Mouse (Mus musculus): Measurements from ENCODE around the gene Eml1. TPM values are rescaled to one million over a fixed set of nuclear protein-coding genes. Genes with fewer than 3 reads are reported as not detected.
A peak's percentile ranks its signal among the peaks of the same experiment; 100 is the strongest.

The Eml1 gene
- polyA plus RNA-seq, 1 experiment from 2014 or later, result 57.4 TPM

DNA sequence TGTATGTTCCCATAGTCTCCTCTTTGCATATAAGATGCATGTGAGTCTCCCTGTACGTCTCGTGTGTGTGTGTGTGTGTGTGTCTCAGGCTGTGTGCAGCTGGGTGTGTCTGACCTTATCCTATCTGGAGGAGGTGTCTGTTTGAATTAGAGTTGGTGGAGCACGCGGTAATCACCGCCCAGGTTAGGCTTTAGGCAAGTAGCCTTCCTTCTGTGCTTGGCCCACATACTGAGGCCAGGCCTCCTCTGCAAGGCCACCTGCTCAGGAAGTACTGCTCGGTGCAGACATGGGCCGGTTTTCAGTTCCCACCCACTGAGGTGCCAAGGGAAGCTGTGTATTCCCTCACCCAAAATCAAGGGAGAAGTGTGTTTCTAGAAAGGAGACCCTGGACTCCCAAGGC, 4.9 kb upstream of the Eml1 start:
- H3K9ac ChIP-seq (ENCODE audit: low read depth, low read length), result no peak overlapping the region
- no peak overlapping the region for H3K4me2 ChIP-seq (ENCODE audit: low read length)
- no peaks in the 10 kb centered on the region for H3K36me3 ChIP-seq (ENCODE audit: control insufficient read depth, insufficient read depth, low read length)
- H3K27me3 ChIP-seq (ENCODE audit: control insufficient read depth, insufficient read depth, low read depth, low read length), result no peaks in the 10 kb centered on the region
- no peaks in the 10 kb centered on the region for H3K9me3 ChIP-seq (replicated peaks; ENCODE audit: control insufficient read depth, low read length, poor library complexity, severe bottlenecking)
- no peak overlapping the region for H3K27ac ChIP-seq (ENCODE audit: low read length)
- peaks cover 2% of the 10 kb centered on the region; the same call in 1 of the 2 replicates for H3K4me1 ChIP-seq (ENCODE audit: control insufficient read depth, insufficient read depth, low read length)
- ATAC-seq, result no peak
- no peak overlapping the region for H3K4me3 ChIP-seq (ENCODE audit: low read depth, low read length)
- 81% methylated on average over 7 of the region's 7 CpGs for WGBS

GRCm38 (mm10) chr12:108367909-108368308, 2.8 kb upstream of the Eml1 start:
- Histone ChIP-seq H3K9me3 (replicated peaks; ENCODE audit: control insufficient read depth, low read length, poor library complexity, severe bottlenecking) (no peaks in the 10 kb centered on the region), H3K36me3 (ENCODE audit: control insufficient read depth, insufficient read depth, low read length) (no peaks in the 10 kb centered on the region), H3K9ac (ENCODE audit: low read depth, low read length) (no peak overlapping the region), H3K4me2 (ENCODE audit: low read length) (no peak overlapping the region), H3K27ac (ENCODE audit: low read length) (no peak overlapping the region), H3K4me3 (ENCODE audit: low read depth, low read length) (no peak overlapping the region), H3K4me1 (ENCODE audit: control insufficient read depth, insufficient read depth, low read length) (peaks cover 2% of the 10 kb centered on the region; the same call in 1 of the 2 replicates), H3K27me3 (ENCODE audit: control insufficient read depth, insufficient read depth, low read depth, low read length) (no peaks in the 10 kb centered on the region)
- WGBS, result 88% methylated on average over 2 of the region's 2 CpGs
- ATAC-seq, result no peak

- Histone ChIP-seq H3K4me3 (ENCODE audit: low read depth, low read length) (no peak overlapping the region), H3K4me2 (ENCODE audit: low read length) (no peak overlapping the region), H3K27me3 (ENCODE audit: control insufficient read depth, insufficient read depth, low read depth, low read length) (no peaks in the 10 kb centered on the region), H3K9me3 (replicated peaks; ENCODE audit: control insufficient read depth, low read length, poor library complexity, severe bottlenecking) (no peaks in the 10 kb centered on the region), H3K9ac (ENCODE audit: low read depth, low read length) (no peak overlapping the region), H3K27ac (ENCODE audit: low read length) (no peak overlapping the region), H3K4me1 (ENCODE audit: control insufficient read depth, insufficient read depth, low read length) (peaks cover under 1% of the 10 kb centered on the region; the same call in 1 of the 2 replicates), H3K36me3 (ENCODE audit: control insufficient read depth, insufficient read depth, low read length) (no peaks in the 10 kb centered on the region)
- WGBS, result 56% methylated on average over 5 of the region's 5 CpGs
- ATAC-seq, result no peak
Observed at GRCm38 (mm10) chr12:108368921-108369320, 1.8 kb upstream of the Eml1 start.

DNA sequence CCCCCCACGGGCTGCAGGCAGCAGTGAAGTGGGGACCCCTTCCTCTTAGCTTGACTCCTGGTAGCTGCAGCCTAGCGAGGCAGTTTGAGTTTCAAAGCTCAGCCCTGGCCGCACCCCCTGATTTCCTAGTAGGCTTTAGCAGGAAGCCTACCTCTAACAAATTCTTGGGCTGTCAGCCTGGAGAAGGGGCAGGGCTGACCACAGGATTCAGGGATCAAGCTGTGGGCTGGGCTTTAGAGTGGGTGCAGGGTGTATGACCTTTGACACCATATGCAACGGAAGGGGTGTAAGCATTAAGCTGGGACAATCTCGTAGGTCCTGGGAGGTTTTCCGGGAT, 640 bp downstream of the Eml1 start:
- H3K9me3 ChIP-seq (replicated peaks; ENCODE audit: control insufficient read depth, low read length, poor library complexity, severe bottlenecking), result no peaks in the 10 kb centered on the region
- H3K4me2 ChIP-seq (ENCODE audit: low read length), result no peak overlapping the region
- 69% methylated on average over 6 of the region's 6 CpGs for WGBS
- H3K27ac ChIP-seq (ENCODE audit: low read length), result no peak overlapping the region
- no peak for ATAC-seq
- H3K4me1 ChIP-seq (ENCODE audit: control insufficient read depth, insufficient read depth, low read length), result no peaks in the 10 kb centered on the region
- H3K27me3 ChIP-seq (ENCODE audit: control insufficient read depth, insufficient read depth, low read depth, low read length), result no peaks in the 10 kb centered on the region
- H3K36me3 ChIP-seq (ENCODE audit: control insufficient read depth, insufficient read depth, low read length), result no peaks in the 10 kb centered on the region
- H3K9ac ChIP-seq (ENCODE audit: low read depth, low read length), result no peak overlapping the region
- no peak overlapping the region for H3K4me3 ChIP-seq (ENCODE audit: low read depth, low read length)

DNA sequence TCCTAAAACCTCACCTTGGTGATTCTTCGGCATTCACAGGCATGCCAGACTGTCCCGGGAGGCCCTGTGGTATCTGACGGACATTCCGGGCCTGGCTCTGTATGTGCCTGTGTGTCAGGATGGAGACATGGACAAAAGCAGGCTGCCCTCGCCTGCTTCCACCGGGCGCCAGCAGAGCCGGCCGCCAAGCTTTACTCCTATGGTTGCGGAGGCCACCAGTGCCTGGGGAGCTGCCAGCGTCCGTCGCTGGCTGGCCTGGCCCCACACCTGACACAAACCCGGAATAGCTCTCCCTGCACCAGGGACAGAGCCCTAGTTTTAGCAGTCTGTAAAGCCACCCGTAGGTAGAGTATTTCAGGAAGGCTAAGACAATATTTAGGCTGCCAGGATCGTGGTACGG, 1.5 kb downstream of the Eml1 start:
- Histone ChIP-seq H3K9me3 (replicated peaks; ENCODE audit: control insufficient read depth, low read length, poor library complexity, severe bottlenecking) (no peaks in the 10 kb centered on the region), H3K27me3 (ENCODE audit: control insufficient read depth, insufficient read depth, low read depth, low read length) (no peaks in the 10 kb centered on the region), H3K9ac (ENCODE audit: low read depth, low read length) (no peak overlapping the region), H3K4me3 (ENCODE audit: low read depth, low read length) (no peak overlapping the region), H3K4me2 (ENCODE audit: low read length) (no peak overlapping the region), H3K4me1 (ENCODE audit: control insufficient read depth, insufficient read depth, low read length) (no peaks in the 10 kb centered on the region), H3K27ac (ENCODE audit: low read length) (no peak overlapping the region), H3K36me3 (ENCODE audit: control insufficient read depth, insufficient read depth, low read length) (no peaks in the 10 kb centered on the region)
- no peak for ATAC-seq
- WGBS, result 75% methylated on average over 17 of the region's 17 CpGs

DNA sequence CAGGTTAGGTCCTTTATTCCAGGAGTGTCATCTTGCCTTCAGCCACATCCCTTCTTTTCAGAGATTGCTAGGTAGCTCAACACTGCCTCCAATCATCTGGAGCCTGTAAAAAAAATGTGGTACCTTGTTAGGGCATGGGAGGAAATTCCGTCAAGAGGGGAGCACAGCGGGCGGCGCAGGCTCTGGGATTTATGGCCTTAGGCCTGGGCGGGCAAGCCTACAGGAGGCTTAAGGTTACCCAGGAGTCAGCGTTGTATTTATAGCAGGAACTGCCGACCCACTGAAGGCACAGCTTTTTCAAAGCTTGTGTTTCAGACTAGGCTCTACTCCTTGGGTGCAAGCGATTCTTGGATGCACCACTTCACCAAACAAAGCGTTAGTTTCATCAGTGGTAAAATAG, 2.9 kb downstream of the Eml1 start:
- Histone ChIP-seq H3K4me3 (ENCODE audit: low read depth, low read length) (no peak overlapping the region), H3K27me3 (ENCODE audit: control insufficient read depth, insufficient read depth, low read depth, low read length) (no peaks in the 10 kb centered on the region), H3K4me2 (ENCODE audit: low read length) (no peak overlapping the region), H3K27ac (ENCODE audit: low read length) (no peak overlapping the region), H3K36me3 (ENCODE audit: control insufficient read depth, insufficient read depth, low read length) (no peaks in the 10 kb centered on the region), H3K9ac (ENCODE audit: low read depth, low read length) (no peak overlapping the region), H3K9me3 (replicated peaks; ENCODE audit: control insufficient read depth, low read length, poor library complexity, severe bottlenecking) (no peaks in the 10 kb centered on the region), H3K4me1 (ENCODE audit: control insufficient read depth, insufficient read depth, low read length) (no peaks in the 10 kb centered on the region)
- 77% methylated on average over 9 of the region's 9 CpGs for WGBS
- no peak for ATAC-seq

- H3K9me3 ChIP-seq (replicated peaks; ENCODE audit: control insufficient read depth, low read length, poor library complexity, severe bottlenecking), result no peaks in the 10 kb centered on the region
- H3K27ac ChIP-seq (ENCODE audit: low read length), result no peak overlapping the region
- H3K27me3 ChIP-seq (ENCODE audit: control insufficient read depth, insufficient read depth, low read depth, low read length), result no peaks in the 10 kb centered on the region
- H3K4me2 ChIP-seq (ENCODE audit: low read length), result no peak overlapping the region
- no peaks in the 10 kb centered on the region for H3K36me3 ChIP-seq (ENCODE audit: control insufficient read depth, insufficient read depth, low read length)
- no peaks in the 10 kb centered on the region for H3K4me1 ChIP-seq (ENCODE audit: control insufficient read depth, insufficient read depth, low read length)
- no peak overlapping the region for H3K9ac ChIP-seq (ENCODE audit: low read depth, low read length)
- ATAC-seq, result no peak
- no peak overlapping the region for H3K4me3 ChIP-seq (ENCODE audit: low read depth, low read length)
- WGBS, result 79% methylated on average over 8 of the region's 8 CpGs
Observed at GRCm38 (mm10) chr12:108374689-108375088, 3.9 kb downstream of the Eml1 start.

- Histone ChIP-seq H3K9ac (ENCODE audit: low read depth, low read length) (no peak overlapping the region), H3K27ac (ENCODE audit: low read length) (no peak overlapping the region), H3K4me2 (ENCODE audit: low read length) (no peak overlapping the region), H3K4me1 (ENCODE audit: control insufficient read depth, insufficient read depth, low read length) (no peaks in the 10 kb centered on the region), H3K4me3 (ENCODE audit: low read depth, low read length) (no peak overlapping the region), H3K9me3 (replicated peaks; ENCODE audit: control insufficient read depth, low read length, poor library complexity, severe bottlenecking) (no peaks in the 10 kb centered on the region), H3K27me3 (ENCODE audit: control insufficient read depth, insufficient read depth, low read depth, low read length) (no peaks in the 10 kb centered on the region), H3K36me3 (ENCODE audit: control insufficient read depth, insufficient read depth, low read length) (no peaks in the 10 kb centered on the region)
- ATAC-seq, result no peak
- WGBS, result 78% methylated on average over 13 of the region's 13 CpGs
Observed at GRCm38 (mm10) chr12:108378379-108379133, 7.8 kb downstream of the Eml1 start.

- WGBS, result 43% methylated on average over 13 of the region's 13 CpGs
- ATAC-seq, result no peak
- Histone ChIP-seq H3K36me3 (ENCODE audit: control insufficient read depth, insufficient read depth, low read length) (no peaks in the 10 kb centered on the region), H3K4me3 (ENCODE audit: low read depth, low read length) (no peak overlapping the region), H3K9me3 (replicated peaks; ENCODE audit: control insufficient read depth, low read length, poor library complexity, severe bottlenecking) (no peaks in the 10 kb centered on the region), H3K27me3 (ENCODE audit: control insufficient read depth, insufficient read depth, low read depth, low read length) (no peaks in the 10 kb centered on the region), H3K4me2 (ENCODE audit: low read length) (no peak overlapping the region), H3K9ac (ENCODE audit: low read depth, low read length) (0 out of 2 replicates have a peak overlapping the region, but pooled peaks have one; percentile 10), H3K27ac (ENCODE audit: low read length) (peak overlapping the region; percentile 22; the same call in 1 of the 2 replicates), H3K4me1 (ENCODE audit: control insufficient read depth, insufficient read depth, low read length) (0 out of 2 replicates have a peak, but pooled peaks cover 6% of the 10 kb centered on the region)
Observed at GRCm38 (mm10) chr12:108386476-108387232, 15.9 kb downstream of the Eml1 start.
